Mouse (Mus musculus): ENCODE measurements around the gene Dnmt3a. TPM values are rescaled to one million over a fixed set of nuclear protein-coding genes. Genes with fewer than 3 reads are reported as not detected.

Gene Dnmt3a
- total and polyA plus RNA-seq, 3 experiments = 15.9 to 34.4 TPM; not detected in 1

- TF ChIP-seq ZMIZ1 (IDR thresholded peaks at IDR 0.05; ENCODE audit: low read depth, low read length) = no peak
- TF ChIP-seq UBTF (IDR thresholded peaks at IDR 0.05; ENCODE audit: borderline replicate concordance, insufficient read depth, low read depth, low read length) = no peak
- TF ChIP-seq EP300 (IDR thresholded peaks at IDR 0.05; ENCODE audit: low read depth in 1 of 2, low read length in 2 of 2) = no peak
- peak; percentile 29 for TF ChIP-seq RAD21 (IDR thresholded peaks at IDR 0.05; ENCODE audit: low read depth, low read length)
- no peak for TF ChIP-seq CHD2 (IDR thresholded peaks at IDR 0.05; ENCODE audit: low read length)
- TF ChIP-seq MAZ (IDR thresholded peaks at IDR 0.05; ENCODE audit: low read depth, low read length) = no peak
- TF ChIP-seq RCOR1 (IDR thresholded peaks at IDR 0.05; ENCODE audit: low read depth, low read length) = no peak
- no peak for TF ChIP-seq NRF1 (IDR thresholded peaks at IDR 0.05; ENCODE audit: insufficient read depth, low read depth, low read length, poor library complexity, severe bottlenecking)
- TF ChIP-seq HCFC1 (IDR thresholded peaks at IDR 0.05; ENCODE audit: low read depth, low read length) = no peak
- TF ChIP-seq SIN3A (IDR thresholded peaks at IDR 0.05; ENCODE audit: low read length) = no peak
Observed at GRCm38 (mm10) chr12:3956351-3956750, 150.5 kb downstream of the Dnmt3a start (continued).

GRCm38 (mm10) chr12:3959791-3960543 lies 154.2 kb downstream of the Dnmt3a start:
- TF ChIP-seq MAX (IDR thresholded peaks at IDR 0.05; ENCODE audit: low read length) (no peak), TBP (IDR thresholded peaks at IDR 0.05; ENCODE audit: low read depth, low read length) (no peak), CHD1 (IDR thresholded peaks at IDR 0.05; ENCODE audit: low read depth, low read length) (no peak), MYB (IDR thresholded peaks at IDR 0.05; ENCODE audit: low read depth, low read length) (no peak), POLR2A (IDR thresholded peaks at IDR 0.05; ENCODE audit: control insufficient read depth in 1 of 2, insufficient read depth in 1 of 2, low read depth in 1 of 2, low read length in 2 of 2, poor library complexity in 1 of 2) (no peak), ZMIZ1 (IDR thresholded peaks at IDR 0.05; ENCODE audit: low read depth, low read length) (no peak), MAZ (IDR thresholded peaks at IDR 0.05; ENCODE audit: low read depth, low read length) (no peak), NRF1 (IDR thresholded peaks at IDR 0.05; ENCODE audit: insufficient read depth, low read depth, low read length, poor library complexity, severe bottlenecking) (no peak)
- no peaks in the 10 kb centered on the region; a peak in 1 of 4 replicates for H3K27me3 ChIP-seq (ENCODE audit: control insufficient read depth in 1 of 2, insufficient read depth in 2 of 2, low read length in 2 of 2)
- no peak overlapping the region for H3K4me3 ChIP-seq (ENCODE audit: control insufficient read depth in 1 of 2, insufficient read depth in 1 of 2, low read depth in 2 of 2, low read length in 2 of 2)
- H3K9ac ChIP-seq (ENCODE audit: control insufficient read depth, low read depth, low read length, poor library complexity, severe bottlenecking) = no peak overlapping the region
- H3K4me1 ChIP-seq (ENCODE audit: control insufficient read depth in 1 of 2, insufficient read depth in 2 of 2, low read length in 2 of 2) = no peaks in the 10 kb centered on the region
- DNase-seq (ENCODE audit: low read depth, low spot score) = no peak
- H3K36me3 ChIP-seq (ENCODE audit: control insufficient read depth in 1 of 2, insufficient read depth in 2 of 2, low read length in 2 of 2) = no peaks in the 10 kb centered on the region
- no peaks in the 10 kb centered on the region for H3K79me2 ChIP-seq (ENCODE audit: control insufficient read depth, insufficient read depth, low read length, poor library complexity)
- H3K9me3 ChIP-seq (replicated peaks; ENCODE audit: insufficient read depth, low read length) = no peaks in the 10 kb centered on the region
- H3K27ac ChIP-seq (ENCODE audit: control insufficient read depth, low read depth, low read length) = no peak overlapping the region

GRCm38 (mm10) chr12:3960553-3960952 lies 154.7 kb downstream of the Dnmt3a start:
- H3K27me3 ChIP-seq (ENCODE audit: control insufficient read depth in 1 of 2, insufficient read depth in 2 of 2, low read length in 2 of 2) = no peaks in the 10 kb centered on the region; a peak in 1 of 4 replicates
- H3K9me3 ChIP-seq (replicated peaks; ENCODE audit: insufficient read depth, low read length) = no peaks in the 10 kb centered on the region
- no peaks in the 10 kb centered on the region for H3K4me1 ChIP-seq (ENCODE audit: control insufficient read depth in 1 of 2, insufficient read depth in 2 of 2, low read length in 2 of 2)
- DNase-seq (ENCODE audit: low read depth, low spot score) = no peak
- no peaks in the 10 kb centered on the region for H3K36me3 ChIP-seq (ENCODE audit: control insufficient read depth in 1 of 2, insufficient read depth in 2 of 2, low read length in 2 of 2)
- no peak overlapping the region for H3K27ac ChIP-seq (ENCODE audit: control insufficient read depth, low read depth, low read length)
- no peak overlapping the region for H3K4me3 ChIP-seq (ENCODE audit: control insufficient read depth in 1 of 2, insufficient read depth in 1 of 2, low read depth in 2 of 2, low read length in 2 of 2)
- H3K9ac ChIP-seq (ENCODE audit: control insufficient read depth, low read depth, low read length, poor library complexity, severe bottlenecking) = no peak overlapping the region
- H3K79me2 ChIP-seq (ENCODE audit: control insufficient read depth, insufficient read depth, low read length, poor library complexity) = no peaks in the 10 kb centered on the region
- no peak for TF ChIP-seq TAL1 (IDR thresholded peaks at IDR 0.05; ENCODE audit: low read length)
- peak; percentile 40; the same call in 1 of the 2 replicates for TF ChIP-seq USF1 (IDR thresholded peaks at IDR 0.05; ENCODE audit: low read depth, low read length)
- TF ChIP-seq GATA1 (IDR thresholded peaks at IDR 0.05; ENCODE audit: low read depth, low read length) = no peak

Other genes with a start within 250 kb of the Dnmt3a start
- 18.6 and 20.6 TPM in 2 replicates for gene Dtnb, start 233.6 kb upstream of the Dnmt3a start, total RNA-seq (2012; rRNA removed)
- 10 to 100 TPM in 1 of 2 experiments, not detected in 1; 24.9 TPM for gene Dtnb, start 233.6 kb upstream of the Dnmt3a start, polyA plus RNA-seq (2012; ENCODE audit: insufficient read depth in 1 of 2, insufficient read length in 2 of 2, low read depth in 1 of 2, low replicate concordance in 2 of 2, missing spikeins in 1 of 2)
- gene Pomc, start 148.9 kb downstream of the Dnmt3a start, total RNA-seq (2012; rRNA removed) = not detected in 2 replicates
- not detected for gene Pomc, start 148.9 kb downstream of the Dnmt3a start, polyA plus RNA-seq (2012; ENCODE audit: insufficient read depth in 1 of 2, insufficient read length in 2 of 2, low read depth in 1 of 2, low replicate concordance in 2 of 2, missing spikeins in 1 of 2)
- 0.88 and 1.5 TPM in 2 replicates for gene Efr3b, start 232.9 kb downstream of the Dnmt3a start, total RNA-seq (2012; rRNA removed)
- 1 to 10 TPM in 1 of 2 experiments, not detected in 1; 1.7 TPM for gene Efr3b, start 232.9 kb downstream of the Dnmt3a start, polyA plus RNA-seq (2012; ENCODE audit: insufficient read depth in 1 of 2, insufficient read length in 2 of 2, low read depth in 1 of 2, low replicate concordance in 2 of 2, missing spikeins in 1 of 2)

Measured in MEL (cell line).